Mouse (Mus musculus): ENCODE measurements around the gene Ctrl.

GRCm38 (mm10) chr8:105969367-105969766, 35.7 kb upstream of the Ctrl start:
- TF ChIP-seq USF2 (IDR thresholded peaks at IDR 0.05; ENCODE audit: borderline replicate concordance in 1 of 2, insufficient read depth in 1 of 2, low read depth in 1 of 2, low read length in 2 of 2) (no peak), EP300 (IDR thresholded peaks at IDR 0.05; ENCODE audit: low read depth in 1 of 2, low read length in 2 of 2) (no peak), CTCF (IDR thresholded peaks at IDR 0.05 in 2 of 3, conservative IDR thresholded peaks at IDR 0.05 in 1 of 3; ENCODE audit: control insufficient read depth in 1 of 3, insufficient read depth in 1 of 3, low read depth in 2 of 3, low read length in 3 of 3, poor library complexity in 1 of 3, severe bottlenecking in 1 of 3) (no peak), MYB (IDR thresholded peaks at IDR 0.05; ENCODE audit: low read depth, low read length) (no peak)

All from MEL (cell line).